Mouse (Mus musculus) neutrophil, adult 5-6 weeks (primary cell): ENCODE measurements around the gene Rev1. TPM values are rescaled to one million over a fixed set of nuclear protein-coding genes. Genes with fewer than 3 reads are reported as not detected.
"Not testable (repeated sequence)": the region's sequence is repeated elsewhere in the genome, so short reads cannot be mapped to it uniquely, and the experiment has no call there.

Experiments
- ATAC-seq: fragments of 151-379, 151-347 bp; 2 replicates; pipeline ENCODE4 v1.8.0; 2017; ENCODE audit warnings: mild to moderate bottlenecking, moderate TSS enrichment; ENCODE audit not compliant: insufficient number of reproducible peaks, poor library complexity, low FRiP score, severe bottlenecking; ENCODE audit errors: extremely low read depth
- total RNA-seq: library from RNA; stranded (forward); fragments of 200-1000 nt; gene quantifications from 2 replicates; pipeline ENCODE4 v1.2.3, GENCODE M21; 2017

The Rev1 gene
- total RNA-seq, 1 experiment from 2014 or later: 36.9 TPM

DNA sequence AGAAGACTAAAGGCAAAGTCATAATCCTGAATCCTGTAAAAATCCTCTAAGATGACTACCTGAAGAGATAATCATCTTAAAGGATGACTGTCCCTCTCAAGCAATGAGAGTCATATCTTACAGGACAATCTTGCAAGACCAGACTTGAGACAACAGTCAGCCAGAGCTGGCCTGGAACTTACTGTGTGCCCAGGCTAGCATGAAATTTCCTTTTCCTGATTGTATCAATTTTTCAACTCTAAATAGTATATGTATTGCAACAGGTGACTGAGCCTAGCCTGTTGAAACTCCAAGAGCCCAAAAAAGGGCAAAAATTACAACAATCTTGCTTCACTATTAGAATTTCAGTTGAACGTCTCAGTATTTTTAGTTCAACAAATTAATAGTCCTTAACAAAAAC lies 26.4 kb downstream of the Rev1 start:
- ATAC-seq: no peak

DNA sequence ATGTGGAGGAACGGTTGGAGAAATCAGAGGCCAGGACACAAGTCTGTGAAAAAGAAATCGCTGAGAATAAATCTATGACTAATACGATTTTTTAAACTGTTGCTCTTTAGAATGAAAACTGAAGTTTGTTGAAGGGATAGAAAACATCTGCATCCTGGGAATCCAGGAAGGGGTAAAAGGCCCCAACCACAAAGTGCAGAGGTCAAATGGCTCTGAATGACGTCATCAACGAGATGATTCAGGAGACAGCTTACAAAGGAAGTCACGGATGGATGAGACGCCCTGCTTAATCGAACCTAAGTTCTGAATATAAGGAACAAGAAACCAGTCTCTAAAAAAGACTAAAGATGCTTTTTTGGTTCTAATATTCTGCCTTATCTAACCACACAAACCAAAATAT lies 48.3 kb downstream of the Rev1 start:
- no peak for ATAC-seq

DNA sequence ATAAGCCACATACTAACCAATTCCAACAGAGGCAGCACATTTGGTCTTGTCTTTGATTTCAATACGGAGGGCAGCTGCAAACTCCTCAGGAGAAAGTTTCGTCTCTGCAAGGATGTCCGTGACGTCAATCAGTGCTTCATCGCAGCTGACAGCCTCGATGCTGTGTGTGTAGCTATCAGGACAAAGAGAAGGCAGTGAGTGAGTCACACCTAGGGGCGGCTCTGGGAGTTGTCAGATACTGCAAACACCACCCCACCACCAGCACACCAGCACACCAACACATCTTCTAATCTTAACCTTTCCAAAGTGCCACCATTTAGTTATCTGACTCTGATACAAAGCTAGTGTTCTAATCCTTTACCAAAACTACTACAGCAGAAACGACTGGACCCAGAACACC lies 58.3 kb downstream of the Rev1 start:
- no peak for ATAC-seq

DNA sequence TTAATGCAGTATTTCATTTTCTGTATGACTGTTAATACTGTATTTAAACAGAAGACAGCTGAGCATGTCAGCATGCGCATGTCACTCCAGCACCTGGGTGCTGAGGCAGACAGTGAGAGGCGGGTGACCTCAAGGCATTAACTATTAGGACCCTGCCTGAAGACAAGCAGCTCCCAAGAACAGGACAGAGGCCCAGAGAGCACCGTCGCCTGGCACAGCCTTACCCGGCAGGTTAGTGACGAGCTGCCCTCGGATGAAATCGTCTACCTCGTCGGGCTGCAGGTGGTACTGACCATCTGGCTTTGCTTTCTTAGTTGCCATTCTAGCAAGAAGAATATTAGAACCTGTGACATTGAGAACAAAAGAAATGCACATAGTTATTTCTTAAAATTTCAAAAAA lies 62.3 kb downstream of the Rev1 start:
- ATAC-seq: no peak

DNA sequence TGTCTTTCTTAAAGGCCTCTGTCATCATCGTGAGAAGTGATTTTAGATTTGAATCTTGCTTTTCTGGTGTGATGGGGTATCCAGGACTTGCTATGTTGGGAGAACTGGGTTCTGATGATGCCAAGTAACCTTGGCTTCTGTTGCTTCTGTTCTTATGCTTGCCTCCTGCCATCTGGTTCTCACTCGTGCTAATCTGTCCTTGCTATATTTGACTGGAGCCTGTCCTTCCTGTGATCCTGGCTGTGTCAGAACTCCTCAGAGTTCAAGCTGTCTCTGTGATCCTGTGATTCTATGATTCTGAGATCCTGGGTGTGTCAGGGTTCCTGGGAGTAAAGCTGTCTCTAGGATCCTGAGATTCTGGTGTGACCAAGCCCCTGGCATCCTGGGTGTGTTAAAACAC lies 67.4 kb downstream of the Rev1 start:
- ATAC-seq: not testable (repeated sequence)

DNA sequence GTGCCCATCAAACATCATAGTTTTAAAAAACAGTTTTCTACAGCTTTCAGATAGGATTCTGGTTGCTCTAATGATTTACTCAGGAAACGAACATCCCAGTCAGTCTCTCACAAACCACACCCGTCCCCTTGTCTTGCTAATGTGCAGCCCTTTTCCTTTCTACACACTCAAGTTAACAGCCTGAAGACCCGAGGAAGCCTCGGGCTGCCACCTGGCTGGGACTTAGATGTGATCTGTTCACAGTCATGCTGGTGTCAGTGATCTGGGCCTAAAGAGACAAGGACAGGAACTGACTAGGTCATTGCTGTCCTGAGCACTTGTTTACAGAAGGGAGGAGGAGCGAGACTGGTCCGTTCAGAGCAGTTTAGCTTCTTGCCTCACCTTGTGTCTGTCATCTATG lies 71.2 kb downstream of the Rev1 start:
- no peak for ATAC-seq

DNA sequence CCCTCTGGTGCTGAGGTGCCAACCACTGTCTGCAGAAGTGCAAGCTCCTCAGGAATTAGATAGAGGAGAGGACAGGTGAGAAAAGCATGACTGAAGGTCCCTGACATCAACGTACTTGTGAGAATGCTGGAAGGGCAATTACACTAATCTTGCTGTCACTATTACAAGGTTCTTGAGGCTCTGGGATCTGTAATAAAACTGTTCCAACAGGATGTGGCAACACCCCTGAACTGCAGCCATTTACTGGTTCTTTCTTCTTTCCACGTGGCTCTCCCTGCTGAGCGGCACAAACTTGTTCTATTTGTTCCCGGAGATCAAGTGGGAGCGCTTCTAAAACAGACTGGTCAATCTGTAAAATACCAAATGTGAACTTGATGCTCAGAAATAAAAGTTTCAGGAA lies 74.4 kb downstream of the Rev1 start:
- ATAC-seq: no peak

DNA sequence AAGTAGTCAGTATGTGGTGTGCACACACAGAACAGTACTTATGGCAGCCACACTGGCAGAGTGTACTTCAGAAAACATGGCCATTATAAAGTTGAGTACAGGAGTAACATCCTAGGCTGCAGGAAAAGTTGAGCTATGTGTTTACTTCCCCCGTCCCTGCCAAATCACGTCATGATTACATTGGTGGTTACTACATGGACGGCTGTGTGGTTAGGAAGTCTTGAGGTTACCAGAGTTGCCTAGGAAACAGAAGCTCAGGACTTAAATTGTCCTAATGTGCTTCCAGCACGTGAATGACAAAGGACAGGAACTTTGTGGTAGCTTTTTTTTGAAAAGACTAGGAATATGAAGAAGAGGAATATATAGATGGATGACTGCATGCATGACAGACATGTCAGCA lies 80.0 kb downstream of the Rev1 start:
- ATAC-seq: no peak

DNA sequence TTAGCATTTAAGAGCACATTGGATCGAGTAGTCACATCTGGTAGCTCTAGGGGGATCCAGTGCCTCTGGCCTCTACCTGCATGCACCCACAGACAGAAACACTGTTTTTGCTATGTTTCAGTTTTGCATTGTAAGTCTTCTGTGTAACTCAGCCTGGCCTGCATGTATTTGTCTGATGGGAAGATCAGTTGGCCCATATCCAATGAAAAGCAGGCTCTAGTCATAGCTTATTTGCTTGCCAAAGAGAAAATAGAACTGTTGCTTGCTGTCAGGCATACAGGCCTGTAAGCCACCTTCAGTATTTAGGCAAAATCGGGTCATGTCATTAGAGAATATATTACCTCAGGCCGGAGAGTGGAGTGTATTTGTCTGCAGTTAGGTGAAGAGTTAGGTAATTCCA lies 81.5 kb downstream of the Rev1 start:
- ATAC-seq: no peak

DNA sequence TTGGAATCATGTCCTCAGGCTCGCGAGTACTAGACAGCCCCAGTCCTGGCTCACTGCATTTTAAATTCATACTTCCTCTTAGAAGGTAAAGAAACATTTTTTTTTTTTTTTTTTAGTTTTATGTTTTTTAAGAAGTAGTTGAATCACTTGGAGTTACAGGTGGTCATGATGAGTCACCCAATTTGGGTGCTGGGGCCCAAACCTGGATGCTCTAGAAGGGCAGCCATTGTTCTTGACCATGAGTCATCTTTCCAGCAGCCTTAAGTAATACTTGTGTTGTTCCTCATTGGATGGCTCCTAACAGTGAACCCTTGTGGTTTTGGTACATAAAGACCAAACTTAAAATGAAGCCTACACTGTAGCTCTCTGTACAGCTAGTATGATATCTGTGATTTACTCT lies 90.7 kb downstream of the Rev1 start:
- no peak for ATAC-seq

DNA sequence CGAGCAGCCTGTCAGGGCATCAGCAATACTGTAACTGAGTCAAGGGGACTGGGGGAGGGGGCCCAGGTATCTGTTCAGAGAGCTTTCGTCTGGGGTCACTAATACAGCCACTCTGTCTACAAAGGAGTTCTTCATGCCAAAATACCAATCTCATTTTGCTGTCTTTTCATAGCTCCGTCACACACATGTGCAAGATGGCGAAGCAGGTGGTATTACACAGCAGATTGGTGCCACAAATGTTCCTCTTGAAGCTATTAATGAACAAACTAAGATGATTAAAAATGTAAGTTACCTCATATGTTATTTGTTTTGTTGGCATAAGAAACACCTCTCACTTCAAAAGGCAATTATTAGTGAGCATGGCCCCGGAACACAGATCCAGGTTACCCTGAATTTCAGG lies 92.2 kb downstream of the Rev1 start:
- ATAC-seq: no peak

DNA sequence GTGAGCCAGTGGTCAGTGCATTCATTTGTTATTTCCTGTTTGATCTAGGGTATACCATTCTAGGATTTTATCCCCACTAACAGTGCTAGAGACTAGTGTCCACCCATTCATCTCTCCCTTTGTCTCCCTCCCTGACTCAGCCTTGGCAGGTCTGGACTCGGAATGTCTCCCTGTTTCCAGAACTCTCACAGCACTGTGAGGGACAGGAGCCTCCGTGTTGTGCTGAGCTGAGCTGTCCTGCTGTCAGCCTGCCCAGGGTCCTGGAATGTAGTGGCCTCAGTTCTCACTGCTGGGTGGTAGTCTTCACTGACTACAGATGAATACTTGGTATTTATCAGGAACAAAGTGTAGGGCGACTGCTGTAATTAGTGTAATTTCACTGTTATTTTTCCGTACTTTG lies 94.1 kb downstream of the Rev1 start:
- no peak for ATAC-seq

DNA sequence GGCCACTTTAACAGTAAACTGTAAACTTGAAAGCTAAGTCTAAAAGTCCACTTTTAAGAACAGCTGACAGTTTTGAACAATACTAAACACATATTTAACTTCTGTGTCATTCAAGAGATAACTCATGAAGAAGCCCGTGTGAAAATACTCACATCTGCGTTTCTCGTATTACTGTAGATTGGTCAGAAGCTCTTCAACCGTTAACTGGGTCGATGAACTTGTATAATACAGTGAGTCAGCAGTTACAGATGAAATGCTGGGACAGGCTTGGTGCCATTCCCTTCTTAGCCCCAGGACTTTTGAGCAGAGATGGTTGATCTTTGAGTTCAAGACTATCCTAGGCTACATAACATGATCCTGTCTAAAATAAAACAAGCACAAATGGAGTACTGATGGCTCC lies 98.2 kb downstream of the Rev1 start:
- no peak for ATAC-seq

DNA sequence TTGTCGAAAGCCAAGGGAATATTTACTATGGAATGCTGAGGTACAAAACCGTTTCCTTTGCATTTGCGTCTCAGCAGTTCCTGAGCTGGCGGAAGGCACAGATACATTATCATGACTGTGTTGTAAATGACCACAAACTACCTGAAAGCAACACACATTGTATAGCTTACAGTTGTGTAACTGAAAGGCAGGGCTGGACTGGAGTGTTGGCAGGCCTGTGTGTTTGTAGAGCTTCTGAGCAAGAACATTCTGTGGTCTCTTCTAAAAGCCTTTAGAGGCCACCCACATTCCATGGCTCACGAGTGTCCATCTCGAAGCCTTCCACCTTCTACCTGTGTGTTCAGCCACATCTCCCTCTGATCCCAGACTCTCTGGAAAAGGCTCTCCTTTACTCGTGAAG lies 102.3 kb downstream of the Rev1 start:
- ATAC-seq: no peak

DNA sequence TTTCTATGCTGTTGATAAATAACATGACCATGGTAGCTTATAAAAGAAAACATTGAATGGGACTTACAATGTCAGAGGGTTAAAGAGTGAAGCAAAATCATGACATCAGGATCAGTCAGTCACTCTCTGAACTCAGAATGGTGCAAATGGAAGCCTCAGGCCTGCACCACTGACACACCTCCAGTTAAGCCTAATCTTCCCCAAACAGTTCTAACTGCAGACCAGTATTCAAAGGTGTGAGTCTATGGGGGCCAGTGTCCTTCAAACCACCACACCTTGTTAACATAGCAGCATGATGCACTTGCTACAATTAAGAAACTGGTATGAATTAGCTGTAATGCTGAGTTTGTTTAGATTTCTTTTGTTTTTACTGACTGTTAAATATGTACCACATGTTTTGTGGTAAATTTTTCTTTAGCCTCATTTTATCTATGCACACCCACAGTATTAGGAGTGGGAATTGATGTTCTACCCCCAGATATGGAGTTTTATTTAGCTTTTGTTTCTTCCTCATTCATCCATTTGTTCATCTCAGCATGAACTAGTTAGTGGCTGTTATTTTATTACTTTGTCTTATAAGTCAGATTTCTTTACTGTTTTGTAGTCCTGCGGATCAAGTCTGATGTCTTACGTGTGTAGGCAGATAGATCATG lies 114.9 kb downstream of the Rev1 start:
- ATAC-seq: no peak

DNA sequence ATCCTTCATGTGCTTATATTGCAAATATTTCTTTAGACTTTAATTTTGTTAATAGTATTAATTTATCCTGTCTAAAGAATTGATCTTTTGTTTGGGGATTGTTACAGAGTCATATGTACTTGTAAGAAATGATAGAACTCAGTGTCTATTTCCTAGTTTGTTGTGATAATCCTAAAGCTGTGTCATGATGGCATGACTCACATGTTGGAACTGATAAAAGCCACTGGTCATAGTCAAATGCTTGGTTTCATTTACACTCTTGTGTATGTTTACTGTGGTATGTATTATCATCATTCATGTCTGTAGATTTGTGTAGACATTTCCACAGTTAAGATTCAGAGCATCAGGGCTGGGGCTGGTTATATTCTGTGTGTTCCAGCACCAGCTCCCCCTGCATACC lies 117.1 kb downstream of the Rev1 start:
- ATAC-seq: no peak

DNA sequence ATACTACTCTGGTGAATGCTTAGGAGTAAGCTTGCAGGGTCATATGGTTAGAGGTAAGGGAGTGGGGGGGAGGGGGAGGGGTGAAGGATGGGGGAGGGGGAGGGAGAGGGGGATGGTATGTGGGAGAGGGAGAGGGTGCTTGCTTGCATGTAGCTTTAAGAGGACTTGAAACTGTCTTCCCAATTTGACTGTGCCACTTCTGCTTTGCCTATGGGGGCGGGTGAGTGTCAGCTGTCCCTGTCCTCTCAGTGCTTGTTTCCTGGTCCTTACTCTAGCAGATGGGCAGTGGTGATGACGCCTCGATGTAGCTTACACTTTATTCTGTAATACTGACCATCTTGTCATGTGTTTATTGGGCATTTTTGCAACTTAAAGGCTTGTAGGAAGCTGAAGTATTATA lies 117.5 kb downstream of the Rev1 start:
- 0 out of 2 replicates have a peak, but pooled peaks have one; percentile 39 for ATAC-seq

DNA sequence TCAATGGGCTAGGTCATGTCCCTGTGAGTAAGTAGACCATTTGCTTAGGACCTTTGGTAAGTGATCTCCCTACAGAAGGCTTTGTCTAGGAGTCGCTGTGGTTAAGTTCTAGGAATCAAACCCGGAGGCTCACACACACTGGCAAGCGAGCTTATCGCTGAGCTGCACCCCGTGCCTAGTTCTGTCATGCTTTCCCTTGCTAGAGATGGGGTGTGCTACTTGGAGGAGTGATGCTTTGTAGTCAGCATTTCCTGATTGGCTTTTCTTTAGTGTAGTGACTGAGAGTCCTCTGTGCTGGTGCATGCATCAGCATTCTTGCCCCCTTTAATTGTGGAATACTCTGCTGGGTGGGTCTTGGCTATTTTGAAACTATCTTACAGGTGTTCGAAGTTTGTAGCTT lies 118.0 kb downstream of the Rev1 start:
- no peak for ATAC-seq

DNA sequence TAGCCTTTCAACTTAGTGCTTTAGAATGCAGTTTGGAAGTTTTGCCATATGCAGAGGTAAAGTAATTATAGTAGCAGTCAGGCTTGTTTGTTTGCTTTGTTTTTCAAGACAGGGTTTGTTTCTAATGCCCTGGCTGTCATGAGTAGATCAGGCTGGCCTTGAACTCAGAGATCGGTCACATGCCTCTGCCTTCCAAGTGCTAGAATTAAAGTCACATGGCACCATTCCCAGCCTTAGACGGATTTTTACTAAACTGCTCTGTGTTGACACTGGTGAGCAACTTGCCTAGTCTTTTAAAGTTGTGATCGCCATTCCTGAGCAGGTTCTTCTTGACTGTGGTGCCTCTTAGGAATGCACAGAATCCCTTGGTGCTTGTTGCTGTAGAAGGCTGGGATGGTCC lies 122.9 kb downstream of the Rev1 start:
- no peak for ATAC-seq

DNA sequence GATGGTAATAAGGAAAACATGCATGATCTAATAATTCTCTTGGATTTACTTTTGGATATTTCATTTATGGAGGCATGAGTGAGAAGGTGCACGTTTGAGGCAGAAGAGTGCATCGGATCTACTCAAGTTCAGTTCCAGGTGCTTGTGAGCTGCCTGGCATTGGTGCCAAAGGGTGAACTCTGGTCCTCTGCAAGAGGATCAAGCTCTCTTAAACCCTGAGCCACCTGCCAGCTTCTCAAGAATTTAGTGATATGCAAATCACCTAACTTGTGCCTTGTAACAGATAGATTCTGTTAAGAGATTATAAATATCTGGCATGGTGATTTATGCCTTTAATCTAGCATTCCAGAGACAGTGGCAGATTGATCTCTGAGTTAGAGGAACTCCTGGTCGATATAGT lies 126.6 kb downstream of the Rev1 start:
- ATAC-seq: no peak
